Mouse (Mus musculus) heart, adult 8-10 months (tissue): ENCODE data around the gene Zfp286. TPM values are rescaled to one million over a fixed set of nuclear protein-coding genes. Genes with fewer than 3 reads are reported as not detected.

Experiments used
- DNase-seq: peaks from one replicate; pipeline ENCODE4 v3.0.0; 2022; ENCODE audit warnings: low spot score
- total RNA-seq, 4 experiments: library from RNA; stranded (reverse); gene quantifications; 2 replicates each; pipeline ENCODE4 v1.2.4; 2022

Gene Zfp286
- total RNA-seq, result 1 to 10 TPM in 1 of 4 experiments, under 1 TPM in 3; 0.41 to 1.8 (median 0.72) TPM

DNA sequence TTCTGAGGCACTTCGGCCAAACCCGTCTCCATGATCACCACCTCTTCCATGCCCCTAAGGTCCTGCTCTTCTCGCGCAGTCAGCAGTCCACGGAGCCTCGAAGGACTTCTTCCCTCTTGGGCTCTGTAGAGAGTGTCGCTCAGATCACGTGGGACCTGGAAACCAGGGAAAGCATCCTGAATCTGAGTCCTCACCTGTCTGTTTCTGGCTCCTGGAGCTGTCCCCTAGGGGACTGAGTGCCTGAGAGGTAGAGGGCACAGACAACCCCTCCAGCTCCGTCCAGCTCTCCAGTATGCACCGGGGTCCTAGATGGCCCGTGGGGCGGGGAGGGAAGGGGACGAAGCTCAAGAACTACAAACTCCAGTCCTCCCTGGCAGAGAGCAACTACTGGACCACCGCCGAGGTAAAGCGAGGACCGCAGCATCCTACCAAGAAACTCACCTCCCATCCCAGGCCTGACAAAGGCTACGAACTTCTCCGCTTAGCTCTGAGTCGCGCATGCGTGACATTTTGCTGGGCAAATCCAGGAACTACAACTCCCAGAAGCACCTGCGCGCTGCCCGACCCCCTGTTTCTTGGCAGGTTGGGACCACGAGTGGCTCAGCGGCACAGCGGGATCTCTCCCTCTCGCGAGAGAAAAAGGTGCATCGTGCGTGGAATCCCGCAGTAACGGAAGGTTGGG is at the start of gene Zfp286:
Gene Zfp286 (minus strand): TSS at position 528 of the 682 bp plus-strand sequence.
- peak; percentile 67 for DNase-seq

DNA sequence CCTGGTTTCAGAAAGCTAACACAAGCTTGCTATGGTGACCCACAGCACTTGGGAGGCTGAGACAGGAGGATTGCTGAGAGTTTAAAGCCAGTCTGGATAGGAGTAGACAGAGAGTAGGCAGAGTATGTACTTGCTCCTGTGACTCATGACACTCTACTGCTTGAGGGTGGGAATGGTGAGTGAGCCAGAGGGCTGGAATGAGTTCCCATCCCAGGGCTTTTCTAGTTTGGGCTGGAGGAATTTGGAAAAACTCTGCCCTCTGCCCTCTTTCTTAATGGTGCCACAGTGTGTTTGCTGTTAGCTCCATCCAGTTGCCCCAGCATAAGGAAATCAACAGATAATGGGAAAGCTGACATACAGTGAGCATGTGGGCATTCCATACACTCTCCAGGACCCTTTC is 42.6 kb upstream of the Zfp286 start:
- no peak for DNase-seq

DNA sequence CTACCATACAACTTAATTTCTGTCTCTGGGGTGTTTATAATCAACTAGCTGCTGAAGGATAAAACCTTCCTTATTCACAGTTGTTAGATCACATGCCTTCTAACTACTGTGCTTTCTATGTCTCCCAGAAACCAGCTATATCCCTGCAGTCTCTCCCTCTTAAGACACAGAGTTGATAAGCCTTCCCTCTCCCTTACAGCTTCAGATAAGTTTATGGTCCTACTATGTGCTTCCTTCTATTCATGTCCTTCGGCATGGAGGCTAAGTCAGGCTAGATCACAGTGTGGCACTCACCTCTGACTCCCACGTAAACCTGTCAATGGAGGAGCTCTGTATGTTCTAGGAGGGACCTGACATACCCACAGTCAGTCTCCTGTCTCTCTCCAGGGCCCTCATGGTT is 41.1 kb upstream of the Zfp286 start:
- no peak for DNase-seq

DNA sequence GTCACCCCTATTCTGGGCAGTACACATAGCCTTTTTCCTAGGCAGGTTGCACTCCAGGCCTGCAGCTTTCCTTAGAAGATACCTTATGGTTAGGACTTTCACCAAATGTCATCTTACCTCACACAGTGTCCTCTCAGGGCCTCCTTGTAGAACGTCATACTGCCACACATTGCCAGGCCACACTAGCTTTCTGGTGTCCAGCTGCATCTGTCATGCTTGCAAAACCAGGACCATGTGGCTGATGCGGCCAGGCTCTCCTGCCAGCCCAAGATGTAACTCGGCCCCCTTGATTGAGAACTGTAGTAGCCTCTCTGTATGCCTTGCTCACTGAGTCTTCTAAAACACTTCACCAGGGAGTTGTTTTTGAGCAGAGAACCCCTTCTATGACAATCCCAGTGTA is 38.6 kb upstream of the Zfp286 start:
- DNase-seq, result no peak

DNA sequence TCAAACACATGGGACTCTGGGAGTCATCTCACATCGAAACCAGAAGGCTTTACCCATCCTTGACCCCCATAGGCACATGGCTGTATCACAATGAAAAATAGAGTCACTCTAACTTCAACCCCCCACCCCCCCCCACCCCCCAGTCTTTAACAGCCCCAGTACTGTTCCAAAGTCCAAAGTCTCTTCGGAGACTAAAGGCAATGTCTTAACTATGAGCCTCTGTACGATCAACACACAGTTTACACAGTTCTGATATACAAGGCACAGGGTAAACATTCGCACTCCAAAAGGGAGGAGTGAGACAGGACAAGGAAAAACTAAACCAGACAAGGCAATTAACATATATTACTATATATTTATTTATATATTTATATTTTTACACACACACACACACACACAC is 37.9 kb upstream of the Zfp286 start:
- DNase-seq, result no peak

DNA sequence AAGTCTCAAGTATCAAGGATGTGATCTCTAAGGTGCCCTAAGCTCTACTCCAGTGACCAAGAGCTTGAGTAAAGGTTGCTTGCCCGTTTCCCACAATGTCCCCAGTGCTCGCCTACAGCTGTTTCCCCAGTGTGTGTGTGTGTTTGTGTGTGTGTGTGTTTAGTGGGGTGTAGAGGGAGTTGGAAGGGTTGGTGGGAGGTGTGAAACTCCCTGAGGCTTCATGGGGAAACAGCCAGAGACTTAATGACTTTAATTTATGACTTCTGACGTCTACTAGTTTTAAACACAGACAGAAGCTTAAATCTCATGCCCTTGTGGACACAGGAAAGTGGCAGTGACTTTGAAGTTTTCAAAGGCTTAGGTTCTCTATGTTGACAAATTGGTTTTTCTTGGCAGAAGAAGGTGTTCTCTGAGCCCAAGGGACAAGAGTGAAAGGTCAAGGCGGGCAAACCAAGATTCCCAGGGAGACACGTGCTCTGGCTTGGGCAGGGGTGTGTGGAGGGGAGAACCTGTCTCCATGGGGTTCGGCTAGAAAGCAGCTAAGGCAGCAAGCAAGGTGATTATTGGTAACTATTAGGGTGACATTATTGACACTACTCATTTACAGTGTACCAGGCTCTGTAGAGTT is 37.0 kb upstream of the Zfp286 start:
- no peak for DNase-seq

DNA sequence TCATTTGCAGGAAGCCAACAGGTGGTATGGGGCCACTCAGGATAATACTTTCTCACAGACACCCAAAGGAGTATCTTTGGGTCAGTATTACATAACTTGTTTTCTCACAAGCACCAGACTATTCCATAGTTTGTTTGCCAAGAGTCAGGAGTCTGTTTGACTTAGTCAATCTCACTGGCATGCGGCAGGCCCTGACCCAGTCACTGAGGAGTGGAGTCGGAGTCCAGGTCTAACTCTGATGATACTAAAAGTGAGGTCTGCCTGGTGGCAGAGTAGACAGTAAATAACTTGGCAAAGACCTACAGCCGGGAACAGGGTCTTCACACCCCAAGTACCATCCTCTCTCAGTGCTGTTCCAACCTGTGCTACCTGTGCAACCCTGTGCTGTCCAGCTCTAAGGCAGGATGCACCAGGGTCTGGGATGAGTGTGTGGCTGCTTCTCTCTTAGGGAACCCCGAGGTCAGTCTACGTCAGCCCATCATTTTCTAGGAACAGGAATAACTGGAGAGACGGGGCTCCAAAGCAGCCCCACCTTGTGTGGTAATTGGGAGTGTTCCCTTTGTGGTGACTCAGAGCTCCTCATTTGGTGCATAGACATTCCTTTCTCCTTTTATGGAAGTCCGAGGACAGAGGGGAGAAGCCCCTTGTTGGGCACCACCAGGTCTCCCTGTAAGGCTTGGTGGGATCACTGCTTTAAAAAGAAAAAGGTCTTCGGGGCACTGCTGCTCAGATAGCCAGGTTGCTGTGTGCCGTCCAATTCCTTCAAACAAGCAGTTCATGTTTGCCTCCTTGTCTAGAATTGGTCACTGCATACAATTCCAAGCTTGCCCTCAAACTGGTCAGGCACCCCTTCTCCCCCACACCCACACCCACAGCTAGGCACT is 36.2 kb upstream of the Zfp286 start:
- no peak for DNase-seq

DNA sequence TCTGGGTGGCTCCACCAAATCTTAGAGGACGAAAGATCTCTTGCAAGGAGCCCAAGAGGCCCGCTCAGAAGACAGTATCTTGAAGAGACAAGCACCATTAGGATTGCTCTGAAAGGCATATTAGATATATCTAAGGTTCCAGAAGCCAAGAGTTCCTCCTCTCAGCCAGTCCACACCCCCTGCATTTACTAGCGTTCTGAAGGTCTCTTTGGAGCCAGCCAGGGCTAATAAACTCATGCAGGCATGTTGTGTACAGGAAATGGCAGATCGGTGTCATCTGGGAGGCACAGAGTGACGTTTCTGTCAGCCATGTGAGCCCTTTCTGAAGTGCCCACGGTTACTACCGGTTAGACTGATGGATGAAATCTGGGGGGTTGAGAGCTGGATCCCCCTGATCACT is 34.9 kb upstream of the Zfp286 start:
- no peak for DNase-seq

DNA sequence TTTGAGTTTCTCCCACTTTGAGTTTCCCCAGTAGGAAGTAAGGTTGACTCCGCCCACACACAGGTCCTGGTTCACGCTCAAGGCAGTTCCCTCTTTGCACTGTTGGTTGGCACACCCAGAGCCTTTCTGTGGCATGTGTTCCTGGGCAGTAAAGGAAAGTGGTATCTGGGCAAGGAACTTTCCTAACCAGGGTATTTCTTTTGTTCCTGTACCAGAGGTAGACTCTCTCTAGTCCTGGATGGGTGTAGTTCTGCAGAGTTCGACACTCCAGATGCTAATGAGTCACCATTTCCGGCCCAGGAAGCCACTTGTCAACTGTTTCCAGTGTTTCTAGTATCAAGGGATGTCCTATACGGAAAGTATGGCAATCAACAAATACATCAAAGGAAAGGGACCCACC is 32.6 kb upstream of the Zfp286 start:
- peak; percentile 73 for DNase-seq

DNA sequence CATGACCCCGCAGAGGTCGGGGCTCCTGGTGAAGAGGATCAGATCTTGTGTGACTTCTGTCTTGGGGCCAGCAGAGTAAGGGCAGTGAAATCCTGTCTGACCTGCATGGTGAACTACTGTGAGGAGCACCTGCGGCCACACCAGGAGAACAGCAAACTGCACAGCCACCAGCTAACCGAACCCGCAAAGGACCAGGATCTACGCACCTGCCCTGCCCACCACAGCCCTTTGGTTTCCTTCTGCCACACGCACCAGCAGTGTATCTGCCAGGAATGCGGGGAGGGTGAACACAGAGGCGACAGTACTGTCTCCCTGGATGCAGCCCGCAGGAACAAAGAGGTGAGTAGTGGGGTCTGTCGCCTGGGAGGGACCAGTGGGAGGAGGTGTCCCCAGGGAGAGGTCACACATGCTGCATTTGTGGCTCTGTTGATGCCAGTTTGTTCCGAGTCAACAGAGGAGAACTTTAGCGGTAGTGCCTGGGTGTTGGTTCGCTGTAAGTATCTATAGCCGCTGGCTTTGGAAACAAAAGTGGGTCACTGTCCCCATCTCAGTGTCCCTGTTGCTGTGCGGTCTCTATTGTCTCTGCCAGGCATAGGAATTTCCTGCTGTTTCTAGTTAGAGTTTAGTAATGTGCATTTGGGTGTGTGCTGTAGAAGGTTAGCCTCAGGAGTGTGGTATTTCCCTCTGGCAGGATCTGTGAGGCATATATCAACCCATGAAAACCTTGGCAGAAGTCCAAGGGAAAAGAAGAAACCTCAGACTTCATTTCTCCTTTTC is 31.6 kb upstream of the Zfp286 start:
- DNase-seq, result peak; percentile 31

DNA sequence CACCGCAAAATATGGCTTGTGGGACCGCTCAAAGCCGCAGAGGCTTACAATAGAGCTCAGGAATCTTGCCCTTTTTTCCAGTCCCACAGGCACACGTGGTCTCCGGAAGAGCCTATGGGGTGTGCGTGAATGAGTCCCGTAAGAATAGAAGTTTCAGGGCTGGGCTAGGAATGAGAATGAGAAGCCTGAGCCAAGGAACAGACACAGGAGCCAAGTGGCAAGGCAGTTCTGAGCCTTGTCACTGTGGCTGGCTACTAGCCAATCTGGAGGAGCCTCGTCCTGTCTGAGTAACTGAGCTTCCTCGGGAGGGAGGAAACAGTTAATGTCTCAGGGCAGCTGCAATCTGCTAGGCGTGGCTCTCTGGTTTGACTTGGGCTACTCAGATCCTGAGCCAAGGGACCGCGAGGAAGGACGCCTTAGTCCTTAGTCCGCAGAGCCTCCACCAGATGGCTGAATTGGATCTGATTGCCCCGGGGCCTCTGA is 30.8 kb upstream of the Zfp286 start, which contains the start of gene Trim16:
Gene Trim16 (plus strand): TSS at position 173 of the 483 bp plus-strand sequence.
- DNase-seq, result peak; percentile 90

DNA sequence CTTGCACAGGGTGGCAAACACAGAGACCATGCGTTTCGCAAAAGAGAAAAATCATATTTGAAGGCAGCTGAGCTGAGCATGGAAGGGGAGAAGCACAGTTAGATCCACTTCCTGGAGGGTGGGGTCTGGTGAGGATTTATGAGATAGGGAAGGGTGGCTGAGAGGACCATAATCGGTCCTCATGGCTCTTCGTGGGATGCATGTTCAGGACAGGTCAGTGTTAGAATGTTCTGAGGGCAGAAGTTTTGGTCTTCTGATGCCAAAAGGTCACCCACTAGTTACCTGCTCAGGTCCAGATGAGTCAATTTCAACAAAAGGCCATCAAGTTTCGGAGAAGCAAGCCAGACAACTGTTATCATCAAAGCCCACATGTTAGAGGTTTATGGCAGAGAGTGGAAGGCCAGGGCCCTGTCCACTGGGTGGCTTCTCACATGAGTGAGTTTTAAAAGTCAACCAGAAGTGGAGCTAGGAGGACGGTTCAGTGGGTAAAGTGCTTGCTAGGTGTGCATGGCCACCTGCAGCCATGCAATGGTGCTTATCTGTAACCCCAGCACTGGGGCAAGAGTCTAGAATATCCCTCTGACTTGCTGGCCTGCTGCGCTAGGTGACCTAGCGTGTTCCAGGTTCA is 29.9 kb upstream of the Zfp286 start:
- DNase-seq, result no peak

DNA sequence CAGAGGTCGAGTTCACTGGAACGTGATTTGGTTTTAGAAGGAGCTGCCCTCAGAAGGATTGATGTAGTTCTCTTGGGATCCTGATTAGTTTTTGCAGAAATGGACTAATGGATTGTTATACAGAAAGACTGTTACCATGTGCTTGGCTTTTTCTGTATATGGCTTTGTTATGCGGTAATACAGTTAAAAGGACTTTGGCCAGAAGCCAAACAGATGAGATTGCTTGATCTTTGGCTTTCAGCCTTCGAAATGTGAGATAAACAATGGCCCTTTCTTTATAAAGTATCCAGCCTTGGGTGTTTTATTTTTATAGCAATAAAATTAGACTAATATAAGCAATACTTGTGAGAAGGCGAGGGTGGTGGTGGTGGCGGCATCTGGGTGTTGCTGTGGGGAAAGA is 27.3 kb upstream of the Zfp286 start:
- DNase-seq, result no peak

DNA sequence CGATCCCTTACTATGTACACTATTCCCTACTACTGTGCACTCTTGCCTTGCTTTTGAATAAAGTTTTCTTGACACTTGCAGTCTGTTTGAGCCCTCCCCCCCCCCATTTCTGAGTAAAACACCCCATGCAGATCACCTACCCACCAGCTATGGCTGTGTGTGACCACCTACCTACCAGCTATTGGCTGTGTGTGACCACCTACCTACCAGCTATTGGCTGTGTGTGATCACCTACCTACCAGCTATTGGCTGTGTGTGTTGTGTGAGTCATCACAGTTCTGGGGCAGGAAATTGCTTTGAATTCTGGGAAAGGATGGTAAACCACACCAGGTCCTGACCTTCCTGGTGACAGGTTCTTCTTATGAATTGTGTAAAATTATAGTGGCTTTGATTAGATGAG is 26.2 kb upstream of the Zfp286 start:
- no peak for DNase-seq

DNA sequence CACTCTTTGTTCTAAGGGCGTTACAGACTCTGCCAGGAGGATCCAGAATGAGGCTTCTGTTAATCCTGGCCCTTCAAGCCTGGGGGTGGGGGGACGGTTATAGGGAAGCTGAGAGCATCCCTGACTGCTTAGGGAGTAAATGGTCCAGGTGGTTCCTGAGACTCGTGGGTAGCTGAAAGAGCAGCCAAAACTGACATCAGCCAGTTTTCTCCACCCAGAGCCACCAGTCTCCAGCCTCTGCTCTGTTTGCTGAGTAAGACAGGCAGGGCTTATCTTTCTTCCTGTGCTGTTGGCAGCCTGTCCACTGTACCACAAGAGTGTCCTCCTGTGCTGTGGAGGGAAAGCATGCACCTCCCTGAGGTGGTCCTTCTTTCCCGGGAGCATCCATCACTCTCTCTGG is 25.4 kb upstream of the Zfp286 start:
- no peak for DNase-seq

DNA sequence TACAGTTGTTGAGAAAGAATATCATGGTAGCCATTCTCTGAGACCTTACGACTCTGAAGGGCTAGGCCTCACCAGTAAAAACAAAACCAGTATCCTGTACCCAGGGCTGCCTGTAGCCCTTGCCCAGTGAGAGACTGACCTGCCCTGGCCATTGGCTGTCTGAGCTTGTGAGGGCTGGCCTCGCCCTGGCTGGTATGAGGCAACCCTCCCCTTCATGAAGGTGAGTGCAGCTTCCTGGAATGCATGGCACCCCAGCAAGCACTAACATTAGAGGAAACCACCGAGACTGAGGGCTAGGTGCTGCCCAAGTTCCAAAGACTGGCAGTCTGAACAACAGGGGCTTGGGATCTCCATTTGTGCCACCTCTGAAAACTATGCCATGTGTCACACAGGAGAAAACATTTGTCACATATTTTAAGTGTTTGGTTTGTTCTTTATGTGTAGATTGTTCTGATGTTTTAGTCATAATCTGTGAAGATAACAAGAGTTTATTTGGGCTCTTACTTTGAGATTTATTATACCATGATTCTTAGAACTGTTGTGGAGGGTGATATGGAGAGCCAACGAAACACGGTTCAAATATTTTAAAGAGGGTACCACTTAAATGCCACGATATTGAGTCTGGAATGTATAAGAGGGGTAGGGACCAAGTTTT is 24.8 kb upstream of the Zfp286 start:
- no peak for DNase-seq

DNA sequence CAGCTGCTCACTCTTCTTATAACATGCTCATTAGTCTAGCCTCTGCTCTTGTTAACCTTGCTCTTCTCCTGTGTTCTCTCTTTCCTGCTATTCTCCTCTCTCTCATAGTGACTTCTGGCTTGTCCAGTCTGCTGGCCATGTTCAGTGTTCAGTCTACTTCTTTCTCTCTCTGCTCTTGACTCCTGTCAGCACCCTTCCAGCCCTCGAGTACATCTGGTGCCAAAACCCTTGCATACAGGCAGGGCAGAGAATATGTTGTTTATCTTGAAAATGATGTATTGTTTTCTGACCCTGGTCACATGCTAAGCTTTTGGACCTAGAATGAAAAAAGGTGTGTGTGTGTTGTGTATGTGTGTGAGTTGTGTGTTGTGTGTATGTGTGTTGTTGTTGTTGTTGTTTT is 24.2 kb upstream of the Zfp286 start:
- no peak for DNase-seq

DNA sequence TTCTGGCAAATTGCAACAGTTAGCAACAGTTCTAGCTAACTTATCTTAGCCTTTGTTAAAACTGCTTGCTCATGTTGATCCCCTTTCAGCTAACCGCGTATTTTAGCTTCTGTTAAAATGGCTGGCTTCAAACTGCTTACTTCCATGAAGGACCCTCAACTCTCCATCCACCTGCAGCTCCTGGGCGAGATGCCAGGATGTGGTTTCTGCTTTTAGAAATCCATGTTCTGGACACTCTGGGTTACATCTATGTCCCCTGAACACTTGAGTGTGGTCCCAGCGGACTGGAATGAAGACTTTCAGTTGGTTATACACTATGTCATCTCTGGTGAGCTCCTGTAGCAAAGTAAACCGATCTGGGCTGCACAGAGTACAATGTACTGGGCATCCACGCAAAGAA is 23.0 kb upstream of the Zfp286 start:
- DNase-seq, result no peak

DNA sequence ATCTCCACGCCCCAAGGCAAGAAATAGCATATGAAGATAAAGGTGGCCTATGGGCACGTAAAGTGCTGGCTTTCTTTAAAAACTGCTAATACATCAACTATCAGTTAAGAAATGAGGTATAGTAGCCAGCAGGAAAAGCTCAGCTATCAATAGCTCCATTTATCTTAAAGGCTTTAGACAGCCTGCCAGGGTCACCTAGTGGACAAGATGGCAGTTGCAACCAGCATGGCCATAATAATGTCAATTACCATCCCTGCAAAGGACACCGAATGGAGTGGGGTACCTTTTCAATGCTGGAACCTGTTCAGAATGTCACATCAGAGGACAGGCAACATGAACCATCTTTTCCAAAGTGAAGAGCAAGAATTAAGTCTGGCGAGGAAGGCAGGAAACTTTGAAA is 19.9 kb upstream of the Zfp286 start:
- DNase-seq, result no peak

DNA sequence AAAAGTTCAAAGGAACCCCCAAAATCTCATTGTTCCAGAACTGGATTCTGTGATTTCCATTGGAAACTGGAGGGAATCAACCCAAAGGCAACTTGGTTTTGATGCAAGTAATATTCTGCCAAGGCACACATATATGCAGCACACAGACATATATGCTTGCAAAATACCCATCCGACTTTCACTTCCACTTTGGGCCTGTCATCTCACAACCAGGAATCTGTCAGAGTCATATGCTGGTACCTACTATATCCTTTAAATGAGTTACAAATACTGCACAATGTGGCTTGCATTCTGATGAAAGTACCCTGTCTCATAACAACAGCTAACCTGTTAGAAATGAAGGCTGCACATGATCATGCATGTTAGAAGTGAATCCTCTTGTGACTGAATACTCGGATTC is 18.7 kb upstream of the Zfp286 start:
- no peak for DNase-seq

DNA sequence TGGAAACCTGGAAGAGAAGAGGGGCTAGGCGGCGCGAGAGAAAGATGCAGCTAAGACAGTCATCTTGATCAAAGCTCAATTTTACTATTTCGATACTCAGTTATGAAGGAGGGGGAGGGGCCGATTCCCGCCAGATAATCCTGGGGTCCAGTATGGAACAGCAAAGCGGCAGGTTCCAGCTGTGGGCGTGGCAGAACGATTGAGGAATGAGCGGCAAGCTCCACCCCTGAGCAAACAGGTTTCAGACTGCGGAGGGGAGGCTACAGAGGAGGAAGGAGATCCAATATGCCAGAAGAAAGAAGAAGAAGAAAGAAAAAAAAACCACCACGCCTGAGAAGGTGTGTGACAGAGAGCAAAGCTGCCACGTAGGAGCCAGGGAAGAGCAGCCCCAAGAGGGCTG is 14.9 kb upstream of the Zfp286 start:
- DNase-seq, result no peak
